Mouse (Mus musculus) limb, embryonic 15.5 days (tissue): ENCODE measurements at regions not wholly inside any gene's neighbourhood (a gene's known extent, or its start where the extent isn't known, plus 50 kb on each side); places are given as distances from the start of the nearest gene placed in this dataset.

Experiments
- ATAC-seq: fragments of 200-750 bp; cut with Nextera tagmentation; 2 replicates; pipeline ENCODE4 v1.8.0; 2017; ENCODE audit warnings: low read depth, moderate TSS enrichment; ENCODE audit not compliant: insufficient number of reproducible peaks, low FRiP score, low TSS enrichment
- H3K27ac ChIP-seq: fragments of 300-500 bp; sonication (generic); 2 replicates; pipeline ENCODE4 v1.5.1; 2015; ENCODE audit warnings: moderate library complexity, mild to moderate bottlenecking, inconsistent platforms
- H3K27me3 ChIP-seq: fragments of 300-500 bp; sonication (generic); 2 replicates; pipeline ENCODE4 v1.6.1; 2015; ENCODE audit warnings: inconsistent platforms
- H3K36me3 ChIP-seq: fragments of 300-500 bp; sonication (generic); 2 replicates; pipeline ENCODE4 v1.6.1; 2015; ENCODE audit warnings: inconsistent platforms
- H3K4me1 ChIP-seq: fragments of 300-500 bp; sonication (generic); 2 replicates; pipeline ENCODE4 v1.6.1; 2015; ENCODE audit warnings: inconsistent platforms
- H3K4me2 ChIP-seq: fragments of 300-500 bp; sonication (generic); 2 replicates; pipeline ENCODE4 v1.6.1; 2015; ENCODE audit warnings: mild to moderate bottlenecking, inconsistent platforms
- H3K4me3 ChIP-seq: fragments of 300-500 bp; sonication (generic); 2 replicates; pipeline ENCODE4 v1.5.1; 2015; ENCODE audit warnings: mild to moderate bottlenecking, inconsistent platforms
- H3K9ac ChIP-seq: fragments of 300-500 bp; sonication (generic); 2 replicates; pipeline ENCODE4 v1.6.1; 2015; ENCODE audit warnings: inconsistent platforms
- H3K9me3 ChIP-seq: fragments of 300-500 bp; sonication (generic); 2 replicates; pipeline ENCODE4 v1.6.1; 2016; ENCODE audit warnings: inconsistent platforms
- WGBS: fragments of 180-500 bp; shearing (Covaris S2); methylation state at CpG from one replicate; pipeline ENCODE4 v1.1.7; 2015; 5-methylcytosine and 5-hydroxymethylcytosine counted together

DNA sequence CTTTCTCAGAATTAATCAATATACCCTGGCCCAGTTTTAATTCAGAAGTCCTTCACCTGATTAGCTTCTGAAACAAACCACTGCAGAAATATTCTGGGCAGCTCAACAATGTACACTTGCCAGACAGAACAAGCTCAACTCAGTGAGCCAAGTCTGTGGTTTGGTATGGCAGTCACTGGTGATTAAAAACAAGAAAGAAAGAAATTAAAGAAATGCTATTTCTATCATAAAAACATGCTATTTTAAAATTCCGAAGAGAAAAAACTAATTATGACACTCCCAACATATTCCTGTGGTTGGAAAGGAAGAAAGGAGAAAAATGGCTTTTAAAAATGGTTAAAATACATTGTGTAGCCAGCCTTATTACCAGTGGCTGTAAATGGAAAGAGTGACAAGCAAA, 332.1 kb upstream of the Rasgrp1 start:
- H3K36me3 ChIP-seq = no peaks in the 10 kb centered on the region
- H3K4me3 ChIP-seq = no peak overlapping the region
- 0 out of 2 replicates have a peak, but pooled peaks cover 3% of the 10 kb centered on the region for H3K4me1 ChIP-seq
- WGBS = 52% methylated on average over 1 of the region's 1 CpGs
- H3K9ac ChIP-seq = no peak overlapping the region
- ATAC-seq = no peak
- H3K4me2 ChIP-seq = no peak overlapping the region
- no peaks in the 10 kb centered on the region for H3K27me3 ChIP-seq
- no peaks in the 10 kb centered on the region for H3K9me3 ChIP-seq
- no peak overlapping the region for H3K27ac ChIP-seq

DNA sequence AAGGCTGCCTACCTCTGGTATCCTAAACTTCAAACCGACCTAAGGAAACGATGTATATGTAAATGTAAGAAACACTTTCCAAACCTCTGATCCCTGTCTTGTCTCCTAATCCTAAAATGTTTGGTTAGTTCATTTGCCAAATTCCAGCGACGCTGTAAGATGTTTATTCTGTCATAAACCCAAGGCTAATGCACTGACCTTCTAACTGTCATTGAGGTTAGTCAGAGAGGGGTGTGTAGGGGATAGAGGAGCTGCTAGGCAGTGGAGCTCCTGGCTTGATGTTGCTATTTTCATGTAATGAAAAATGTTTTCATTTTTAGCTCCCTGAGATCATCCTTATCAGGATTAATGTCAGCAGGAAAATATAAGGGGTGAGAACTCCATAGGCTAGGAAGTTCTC, 335.8 kb upstream of the Rasgrp1 start:
- no peaks in the 10 kb centered on the region for H3K27me3 ChIP-seq
- no peak overlapping the region for H3K9ac ChIP-seq
- H3K36me3 ChIP-seq = no peaks in the 10 kb centered on the region
- 0 out of 2 replicates have a peak, but pooled peaks cover 3% of the 10 kb centered on the region for H3K4me1 ChIP-seq
- H3K4me3 ChIP-seq = no peak overlapping the region
- ATAC-seq = no peak
- 62% methylated on average over 4 of the region's 4 CpGs for WGBS
- no peak overlapping the region for H3K4me2 ChIP-seq
- H3K9me3 ChIP-seq = no peaks in the 10 kb centered on the region
- no peak overlapping the region for H3K27ac ChIP-seq

DNA sequence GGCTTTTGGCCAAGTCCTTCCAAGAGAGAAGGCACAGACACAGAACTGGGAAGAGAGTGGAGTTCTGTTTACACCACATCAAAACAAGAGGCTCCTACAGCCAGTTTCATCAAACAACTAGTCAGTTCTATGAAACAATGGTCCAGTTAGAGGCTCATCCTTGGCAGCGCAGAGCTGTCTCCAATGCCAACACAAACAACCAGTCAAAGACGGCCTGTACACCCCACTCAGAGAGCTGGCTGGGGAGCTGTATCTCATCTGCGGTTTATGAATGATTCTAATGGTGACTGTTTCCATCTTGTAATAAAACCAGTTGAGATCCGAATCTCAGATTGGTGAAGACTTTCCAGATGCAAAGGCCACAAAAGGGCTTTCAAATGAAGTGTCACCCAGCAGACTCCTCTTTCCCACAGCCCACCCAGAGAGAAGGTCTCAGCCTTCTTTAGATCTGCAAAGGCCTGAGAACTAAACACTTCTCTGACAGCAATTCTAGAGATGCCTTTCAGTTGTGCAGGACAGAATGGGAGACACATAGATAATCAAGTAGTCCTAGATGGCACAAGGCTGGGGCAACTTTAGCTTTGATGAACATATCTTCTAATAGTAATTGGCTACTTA, 343.1 kb upstream of the Rasgrp1 start:
- H3K36me3 ChIP-seq = no peaks in the 10 kb centered on the region
- no peak overlapping the region for H3K4me3 ChIP-seq
- no peak overlapping the region for H3K9ac ChIP-seq
- ATAC-seq = no peak
- no peaks in the 10 kb centered on the region for H3K27me3 ChIP-seq
- 70% methylated on average over 4 of the region's 4 CpGs for WGBS
- H3K4me1 ChIP-seq = no peaks in the 10 kb centered on the region
- H3K9me3 ChIP-seq = no peaks in the 10 kb centered on the region
- H3K4me2 ChIP-seq = no peak overlapping the region
- no peak overlapping the region for H3K27ac ChIP-seq

DNA sequence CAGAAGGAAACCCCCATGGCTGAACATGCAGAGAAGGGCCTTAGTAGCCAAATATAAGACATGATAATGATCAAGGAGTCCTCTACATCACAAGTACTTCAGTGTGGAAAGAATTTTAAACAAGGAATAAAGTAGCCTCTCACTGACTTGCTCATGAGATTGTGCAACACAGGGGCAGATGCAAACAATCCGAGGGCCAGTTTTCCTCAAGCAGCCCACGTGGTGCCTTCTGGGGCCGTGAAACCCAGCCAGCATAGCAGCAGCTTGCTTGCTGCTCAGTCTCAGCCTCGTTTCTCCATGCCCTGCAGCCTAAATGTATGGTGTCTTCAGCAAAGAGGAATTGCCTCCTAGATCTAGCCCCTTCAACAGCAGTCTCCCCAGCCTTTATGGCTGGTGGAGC, 350.7 kb upstream of the Rasgrp1 start:
- H3K27ac ChIP-seq = no peak overlapping the region
- ATAC-seq = no peak
- 59% methylated on average over 4 of the region's 4 CpGs for WGBS
- H3K9ac ChIP-seq = no peak overlapping the region
- H3K36me3 ChIP-seq = no peaks in the 10 kb centered on the region
- H3K4me2 ChIP-seq = no peak overlapping the region
- no peaks in the 10 kb centered on the region for H3K9me3 ChIP-seq
- H3K4me3 ChIP-seq = no peak overlapping the region
- H3K27me3 ChIP-seq = no peaks in the 10 kb centered on the region
- H3K4me1 ChIP-seq = no peaks in the 10 kb centered on the region

DNA sequence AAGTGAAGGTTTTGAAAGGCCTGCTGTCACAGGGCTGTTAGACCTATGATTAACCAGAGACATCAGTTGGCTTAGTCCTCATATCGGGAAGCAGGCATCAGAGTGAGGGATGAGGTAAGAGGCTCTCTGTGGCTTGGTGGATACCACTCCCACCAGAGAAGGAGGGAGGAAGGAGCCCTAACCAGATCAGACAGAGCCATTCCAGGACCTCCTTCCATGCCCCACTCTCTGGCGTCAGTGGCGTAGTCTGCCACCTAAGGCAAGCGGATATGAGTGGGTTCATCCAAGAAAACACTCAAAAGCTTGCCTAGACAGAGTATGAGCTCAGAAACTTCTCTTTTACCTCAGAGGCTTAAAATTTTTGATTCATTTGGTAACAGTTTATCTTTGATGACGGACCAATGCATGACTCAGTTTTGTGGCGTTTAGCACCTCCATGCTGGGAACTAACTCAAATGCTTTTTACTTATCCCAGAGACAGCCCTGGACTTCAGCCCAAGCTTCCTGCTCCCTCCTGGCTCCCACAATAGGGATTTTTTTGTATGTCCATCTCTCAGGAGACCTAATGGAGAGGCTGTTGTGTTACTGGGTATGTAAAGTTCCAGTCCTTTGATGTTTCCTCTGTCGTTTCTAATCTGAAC, 367.5 kb upstream of the Rasgrp1 start:
- Histone ChIP-seq H3K27ac (no peak overlapping the region; the same call in 1 of the 2 replicates), H3K9me3 (no peaks in the 10 kb centered on the region), H3K4me3 (no peak overlapping the region), H3K9ac (no peak overlapping the region), H3K4me1 (0 out of 2 replicates have a peak, but pooled peaks cover 4% of the 10 kb centered on the region), H3K4me2 (no peak overlapping the region), H3K36me3 (no peaks in the 10 kb centered on the region), H3K27me3 (no peaks in the 10 kb centered on the region)
- 70% methylated on average over 7 of the region's 7 CpGs for WGBS
- ATAC-seq = no peak

DNA sequence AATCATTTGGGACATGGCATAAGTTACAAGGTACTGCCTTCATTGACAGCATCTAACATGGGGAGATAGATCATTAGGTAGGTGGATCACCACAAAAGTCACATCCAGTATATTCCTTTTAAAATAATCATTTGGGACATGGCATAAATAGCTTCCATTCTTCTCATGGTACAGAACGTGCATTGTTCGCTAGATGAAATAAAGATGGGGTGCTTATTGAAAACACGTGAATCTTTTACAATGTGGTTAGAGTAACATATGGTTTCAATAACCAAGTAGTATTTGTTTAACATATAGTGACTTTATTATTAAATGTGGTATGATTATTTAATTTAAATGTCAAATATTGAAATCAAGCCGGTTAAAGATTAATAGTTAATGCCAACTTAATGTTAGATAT, 381.3 kb upstream of the Rasgrp1 start:
- no peak for ATAC-seq

DNA sequence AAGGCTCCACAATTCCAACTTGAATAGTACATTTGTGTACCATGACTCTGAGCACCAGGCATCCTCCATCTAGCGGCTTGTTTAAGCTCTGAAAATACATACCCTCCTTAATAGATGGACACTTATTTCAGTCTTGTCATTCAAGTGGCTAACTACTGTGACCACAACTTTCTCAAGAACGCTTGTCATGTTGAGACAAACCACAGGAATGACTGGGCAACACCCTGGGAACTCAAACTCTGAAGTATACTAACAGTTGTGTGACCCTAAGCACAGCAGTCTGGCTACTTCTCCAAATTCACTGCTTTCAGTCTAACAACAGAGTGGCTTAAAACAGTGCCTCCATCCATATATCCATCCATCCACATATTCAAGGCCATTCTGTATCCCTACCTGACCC, 380.4 kb upstream of the Thbs1 start:
- no peak overlapping the region for H3K4me2 ChIP-seq
- ATAC-seq = no peak
- no peaks in the 10 kb centered on the region for H3K9me3 ChIP-seq
- no peaks in the 10 kb centered on the region for H3K36me3 ChIP-seq
- no peak overlapping the region for H3K4me3 ChIP-seq
- H3K4me1 ChIP-seq = no peaks in the 10 kb centered on the region
- no peaks in the 10 kb centered on the region for H3K27me3 ChIP-seq
- no peak overlapping the region for H3K27ac ChIP-seq
- H3K9ac ChIP-seq = no peak overlapping the region
- 80% methylated on average over 2 of the region's 2 CpGs for WGBS

More for the DNA sequence above, 381.3 kb upstream of the Rasgrp1 start:
- no peak overlapping the region for H3K4me2 ChIP-seq
- no peak overlapping the region for H3K27ac ChIP-seq
- H3K4me1 ChIP-seq = peaks cover 6% of the 10 kb centered on the region; the same call in 1 of the 2 replicates
- no peaks in the 10 kb centered on the region for H3K9me3 ChIP-seq
- 34% methylated on average over 4 of the region's 4 CpGs for WGBS
- H3K36me3 ChIP-seq = no peaks in the 10 kb centered on the region
- no peak overlapping the region for H3K4me3 ChIP-seq
- H3K9ac ChIP-seq = no peak overlapping the region
- no peaks in the 10 kb centered on the region for H3K27me3 ChIP-seq

DNA sequence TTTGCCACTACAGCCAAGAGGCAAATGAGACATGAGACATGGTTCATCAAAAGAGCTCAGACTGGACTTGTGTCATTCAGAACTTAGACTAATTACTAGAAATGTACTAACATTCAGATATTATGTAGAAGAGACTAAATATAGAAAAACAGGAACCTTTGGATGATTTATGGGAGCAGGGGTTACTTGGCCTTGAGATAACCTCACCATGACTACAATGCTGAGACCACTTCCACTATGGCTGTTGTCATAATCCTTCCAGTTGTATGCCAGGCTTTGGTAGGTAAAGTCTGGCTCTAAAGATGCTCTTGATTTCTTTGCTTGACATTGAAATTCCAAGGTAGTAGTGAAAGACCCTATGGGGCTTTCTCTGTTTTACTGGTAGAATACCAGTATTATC, 369.3 kb upstream of the Thbs1 start:
- no peaks in the 10 kb centered on the region for H3K27me3 ChIP-seq
- H3K4me2 ChIP-seq = no peak overlapping the region
- no peaks in the 10 kb centered on the region for H3K36me3 ChIP-seq
- H3K4me3 ChIP-seq = no peak overlapping the region
- no peak overlapping the region for H3K27ac ChIP-seq
- no peak for ATAC-seq
- no peaks in the 10 kb centered on the region for H3K9me3 ChIP-seq
- no peaks in the 10 kb centered on the region for H3K4me1 ChIP-seq
- no peak overlapping the region for H3K9ac ChIP-seq

DNA sequence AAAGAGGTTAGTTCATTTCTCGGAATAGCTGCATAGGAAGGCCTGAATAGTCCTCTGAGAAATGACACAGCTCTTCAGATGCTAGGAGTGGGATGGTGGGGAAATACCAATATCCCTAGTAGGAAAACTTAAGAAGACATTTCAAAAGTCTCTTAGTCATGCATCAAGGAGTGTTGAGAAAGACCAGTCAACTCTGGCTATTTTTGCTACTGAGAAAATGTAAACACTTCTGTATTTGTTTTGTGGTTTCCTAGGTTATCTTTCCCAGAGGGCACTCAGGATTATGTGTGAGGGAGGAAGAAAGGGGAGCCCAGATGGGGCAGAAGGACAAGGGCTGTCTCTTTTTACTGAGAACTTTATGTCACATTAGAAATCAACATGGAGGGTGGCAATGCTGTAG, 367.8 kb upstream of the Thbs1 start:
- Histone ChIP-seq H3K9me3 (no peaks in the 10 kb centered on the region), H3K27me3 (no peaks in the 10 kb centered on the region), H3K4me2 (no peak overlapping the region), H3K4me1 (no peaks in the 10 kb centered on the region), H3K4me3 (no peak overlapping the region), H3K9ac (no peak overlapping the region), H3K27ac (no peak overlapping the region), H3K36me3 (no peaks in the 10 kb centered on the region)
- 85% methylated on average over 1 of the region's 1 CpGs for WGBS
- ATAC-seq = no peak

DNA sequence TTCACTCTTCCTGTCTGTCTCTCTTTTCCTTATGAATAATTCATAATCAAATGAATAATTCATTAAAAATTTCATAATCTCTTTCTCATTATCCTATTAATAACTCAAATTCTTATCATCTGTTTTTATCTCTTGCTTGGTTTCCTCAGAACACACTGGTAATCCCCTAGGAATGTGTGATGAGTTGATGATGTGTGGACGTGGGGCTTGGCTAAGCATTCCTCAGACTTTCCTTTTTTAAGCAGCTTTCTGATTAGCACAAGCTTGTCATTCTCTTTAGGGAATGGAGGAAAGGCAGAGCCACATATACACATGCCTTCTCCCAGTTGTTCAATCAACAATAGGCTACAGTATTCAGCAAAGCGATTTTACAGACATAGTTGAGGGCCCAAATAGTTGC, 365.9 kb upstream of the Thbs1 start:
- ATAC-seq = no peak
- Histone ChIP-seq H3K4me2 (no peak overlapping the region), H3K27ac (no peak overlapping the region), H3K4me1 (no peaks in the 10 kb centered on the region), H3K9me3 (no peaks in the 10 kb centered on the region), H3K9ac (no peak overlapping the region), H3K27me3 (no peaks in the 10 kb centered on the region), H3K36me3 (no peaks in the 10 kb centered on the region), H3K4me3 (no peak overlapping the region)
- WGBS = 74% methylated on average over 2 of the region's 2 CpGs

DNA sequence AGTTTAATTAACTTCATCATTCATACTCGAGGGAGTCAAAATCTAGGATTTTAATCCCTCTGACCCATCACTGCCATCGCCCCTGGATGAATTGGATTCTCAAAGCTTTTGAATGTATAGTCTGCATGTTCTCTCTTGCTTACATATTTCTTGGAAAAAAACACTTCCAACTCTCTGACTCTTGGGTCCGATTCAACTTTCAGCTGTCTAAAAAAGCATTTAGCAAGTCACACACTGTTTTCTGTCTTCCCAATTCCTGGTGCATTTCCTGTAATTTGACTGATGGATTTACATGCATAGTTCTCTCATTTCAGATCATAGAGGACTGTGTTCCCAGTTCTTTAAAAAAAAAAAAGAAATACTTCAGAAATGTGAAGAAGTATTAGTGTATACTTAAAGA, 364.5 kb upstream of the Thbs1 start:
- ATAC-seq = no peak
- Histone ChIP-seq H3K4me3 (no peak overlapping the region), H3K36me3 (no peaks in the 10 kb centered on the region), H3K9ac (no peak overlapping the region), H3K4me1 (no peaks in the 10 kb centered on the region), H3K4me2 (no peak overlapping the region), H3K27ac (no peak overlapping the region), H3K27me3 (no peaks in the 10 kb centered on the region), H3K9me3 (no peaks in the 10 kb centered on the region)
- 72% methylated on average over 3 of the region's 3 CpGs for WGBS

DNA sequence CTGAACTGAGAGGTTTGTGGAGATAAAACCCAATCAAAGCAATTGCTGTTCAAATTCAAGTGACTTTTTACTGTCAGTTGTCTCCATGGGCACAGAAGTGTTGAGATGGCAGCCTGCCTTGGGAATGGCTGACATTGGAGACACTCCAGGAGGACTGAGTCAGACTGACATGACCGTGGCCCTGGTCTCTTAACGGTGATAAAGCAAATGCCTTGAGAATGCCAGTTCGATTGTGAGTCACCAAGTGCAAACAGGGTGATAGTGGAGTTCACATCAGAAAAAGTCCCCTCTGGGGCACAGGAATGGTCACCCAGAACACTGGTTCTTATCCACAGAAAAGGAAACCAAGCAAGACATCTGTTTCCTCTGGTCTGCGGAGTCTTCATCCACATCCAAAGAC, 362.8 kb upstream of the Thbs1 start:
- Histone ChIP-seq H3K4me1 (no peaks in the 10 kb centered on the region), H3K27ac (no peak overlapping the region), H3K9ac (no peak overlapping the region), H3K9me3 (no peaks in the 10 kb centered on the region), H3K36me3 (no peaks in the 10 kb centered on the region), H3K4me3 (no peak overlapping the region), H3K4me2 (no peak overlapping the region), H3K27me3 (no peaks in the 10 kb centered on the region)
- ATAC-seq = no peak
- WGBS = 79% methylated on average over 4 of the region's 4 CpGs
